Mouse (Mus musculus) frontal cortex, postnatal 36 days (tissue): ENCODE measurements around the gene Col25a1.

ENCODE experiments used
- DNase-seq, 2 experiments: peaks; one replicate each; pipeline ENCODE4 v3.0.0; 2022; ENCODE audit warnings: low spot score in 2 of 2

The Col25a1 gene

DNA sequence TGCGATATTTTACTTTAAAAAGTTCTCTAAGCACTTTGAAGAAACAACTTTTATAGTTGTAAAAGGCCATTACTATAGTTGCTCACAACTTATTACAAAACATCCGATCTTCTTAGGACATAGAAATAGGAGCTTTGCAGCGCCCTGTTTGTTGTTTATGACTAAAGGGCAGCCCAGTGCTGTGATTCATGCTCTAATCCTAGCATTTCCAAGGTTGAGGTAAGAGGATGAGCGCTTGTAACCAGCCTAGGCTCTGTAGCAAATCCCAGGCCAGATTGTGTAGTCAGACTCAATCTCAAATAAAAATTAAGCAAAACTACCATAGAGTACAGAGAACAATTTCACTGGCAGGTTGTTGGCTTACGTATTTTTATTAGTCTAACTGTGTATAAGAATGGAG, 246.5 kb downstream of the Col25a1 start:
- DNase-seq, result no peak

DNA sequence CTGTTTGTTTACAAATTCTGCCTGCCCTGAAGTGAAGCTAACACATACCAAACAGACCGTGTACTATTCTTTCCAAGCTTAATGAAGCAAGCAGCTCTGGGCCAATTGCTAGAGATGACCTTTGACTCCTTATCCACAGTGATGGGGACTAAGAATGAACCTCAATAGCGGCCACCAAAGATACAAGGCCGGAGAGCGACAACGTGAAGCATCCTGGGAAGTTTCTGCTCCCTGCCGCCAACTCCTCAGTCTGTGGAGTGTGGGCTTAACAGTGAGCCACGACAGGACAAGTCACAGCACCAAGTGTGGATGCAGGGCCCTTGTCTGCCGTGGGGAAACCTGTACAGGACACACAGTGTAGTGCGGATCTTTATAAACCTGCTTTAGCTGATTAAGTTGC, 247.3 kb downstream of the Col25a1 start:
- no peak for DNase-seq

DNA sequence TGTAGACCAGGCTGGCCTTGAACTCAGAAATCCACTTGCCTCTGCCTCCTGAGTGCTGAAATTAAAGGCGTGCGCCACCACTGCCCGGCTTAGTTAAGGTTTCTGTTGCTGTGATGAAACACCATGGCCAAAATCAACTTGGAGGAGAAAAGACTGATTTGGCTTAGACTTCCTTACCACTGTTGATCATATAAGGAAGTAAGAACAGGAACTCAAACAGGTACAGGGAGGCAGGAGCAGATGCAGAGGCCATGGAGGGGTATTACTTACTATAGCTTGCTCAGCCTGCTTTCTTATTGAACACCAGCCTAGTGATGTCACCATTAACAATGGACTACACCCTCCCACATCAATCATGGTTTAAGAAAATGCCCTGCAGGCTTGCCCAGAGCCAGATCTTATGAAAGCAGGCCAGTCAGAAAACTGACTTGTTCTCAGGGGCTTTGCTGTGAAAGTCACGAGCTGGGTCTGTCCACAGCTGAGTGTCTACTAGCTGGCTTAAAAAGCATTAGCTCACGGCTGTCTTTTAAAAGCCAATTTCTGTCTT, 249.1 kb downstream of the Col25a1 start:
- DNase-seq, result no peak

- DNase-seq, result no peak
These were observed 250.4 kb downstream of the Col25a1 start for GRCm38 (mm10) chr3:130381691-130382090.

- DNase-seq, result no peak
These were observed 254.6 kb downstream of the Col25a1 start for GRCm38 (mm10) chr3:130385856-130386255.

DNA sequence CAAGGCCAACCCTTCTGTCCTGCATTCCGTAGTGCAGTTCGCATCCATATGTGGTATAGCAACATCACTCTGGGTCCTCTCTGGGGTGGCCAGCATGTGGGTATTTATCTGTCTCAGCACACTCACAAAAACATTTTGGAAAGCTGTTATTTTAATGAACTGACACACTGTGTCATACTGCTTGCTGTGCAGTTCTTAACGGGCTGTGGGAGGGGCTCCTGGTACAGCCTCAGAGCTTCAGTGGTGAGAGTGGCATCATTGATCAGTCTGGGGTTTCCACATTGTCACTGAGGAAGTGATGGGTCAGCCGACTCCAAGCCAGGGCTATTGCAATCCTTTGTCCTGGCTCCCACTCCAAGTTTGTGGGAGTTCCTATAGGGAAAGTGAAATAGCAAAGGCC, 255.9 kb downstream of the Col25a1 start:
- DNase-seq, result no peak

- DNase-seq, result no peak
These were observed 258.1 kb downstream of the Col25a1 start for GRCm38 (mm10) chr3:130389261-130389975.

DNA sequence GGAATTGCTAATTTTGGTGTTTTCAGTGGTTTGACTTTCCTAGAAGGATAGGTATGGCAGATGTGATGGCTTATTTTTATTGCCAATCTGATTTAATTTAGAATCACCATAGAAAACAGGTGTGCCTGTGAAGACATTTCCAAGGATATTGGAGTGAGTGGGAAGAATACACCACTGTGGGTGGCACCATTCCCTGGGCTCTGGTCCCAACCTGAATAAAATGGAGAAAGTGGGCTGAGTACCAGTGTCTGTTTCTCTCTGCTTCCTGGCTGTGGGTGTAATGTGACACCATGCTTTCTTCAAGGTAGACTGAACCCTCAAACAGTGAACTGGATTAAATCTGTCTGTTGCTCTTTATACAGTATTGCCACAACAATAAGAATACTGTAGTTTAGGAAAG, 265.3 kb downstream of the Col25a1 start:
- peak; percentile 23 to 28 for DNase-seq

DNA sequence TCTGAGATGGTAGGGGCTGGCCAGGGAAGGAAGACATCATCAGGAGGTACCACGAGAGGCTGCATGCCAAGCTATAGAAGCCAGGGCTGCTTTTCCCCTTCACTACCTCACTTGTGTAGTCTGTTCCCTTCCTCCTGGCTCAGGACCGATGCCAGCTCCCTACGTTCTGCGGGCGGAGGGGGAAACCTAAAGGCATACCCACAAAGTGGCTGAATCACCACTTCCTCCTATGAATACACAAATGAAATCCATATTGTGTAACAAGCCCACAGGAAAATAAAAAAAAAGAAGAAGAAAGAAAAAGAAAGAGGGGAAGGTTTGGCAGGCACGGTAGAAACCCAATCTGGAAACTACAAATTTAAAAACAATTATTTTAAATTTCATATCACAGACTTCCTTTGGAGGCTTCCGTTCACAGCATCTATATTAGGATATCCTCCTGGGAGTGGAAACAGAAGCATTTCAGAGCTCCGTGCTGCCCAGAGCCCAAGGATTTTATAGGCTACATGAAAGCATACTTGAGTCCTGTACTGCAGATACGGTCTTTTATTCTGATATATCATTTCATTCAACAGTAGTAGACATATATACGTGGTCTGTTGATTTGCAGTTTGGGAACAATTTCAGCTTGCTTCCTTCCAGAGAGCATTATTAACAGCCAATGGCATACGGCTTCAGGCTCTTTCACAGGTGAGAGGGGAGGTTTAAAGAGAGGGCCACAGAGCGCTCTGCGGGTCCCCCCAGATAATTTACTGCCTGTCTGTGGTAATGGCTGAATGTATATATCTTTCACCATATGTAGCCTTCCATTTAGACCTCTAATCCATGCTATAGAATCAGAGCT, 269.6 kb downstream of the Col25a1 start:
- peak; percentile 54 to 65 for DNase-seq

- DNase-seq, result no peak
These were observed 270.2 kb downstream of the Col25a1 start for GRCm38 (mm10) chr3:130401560-130401852.

DNA sequence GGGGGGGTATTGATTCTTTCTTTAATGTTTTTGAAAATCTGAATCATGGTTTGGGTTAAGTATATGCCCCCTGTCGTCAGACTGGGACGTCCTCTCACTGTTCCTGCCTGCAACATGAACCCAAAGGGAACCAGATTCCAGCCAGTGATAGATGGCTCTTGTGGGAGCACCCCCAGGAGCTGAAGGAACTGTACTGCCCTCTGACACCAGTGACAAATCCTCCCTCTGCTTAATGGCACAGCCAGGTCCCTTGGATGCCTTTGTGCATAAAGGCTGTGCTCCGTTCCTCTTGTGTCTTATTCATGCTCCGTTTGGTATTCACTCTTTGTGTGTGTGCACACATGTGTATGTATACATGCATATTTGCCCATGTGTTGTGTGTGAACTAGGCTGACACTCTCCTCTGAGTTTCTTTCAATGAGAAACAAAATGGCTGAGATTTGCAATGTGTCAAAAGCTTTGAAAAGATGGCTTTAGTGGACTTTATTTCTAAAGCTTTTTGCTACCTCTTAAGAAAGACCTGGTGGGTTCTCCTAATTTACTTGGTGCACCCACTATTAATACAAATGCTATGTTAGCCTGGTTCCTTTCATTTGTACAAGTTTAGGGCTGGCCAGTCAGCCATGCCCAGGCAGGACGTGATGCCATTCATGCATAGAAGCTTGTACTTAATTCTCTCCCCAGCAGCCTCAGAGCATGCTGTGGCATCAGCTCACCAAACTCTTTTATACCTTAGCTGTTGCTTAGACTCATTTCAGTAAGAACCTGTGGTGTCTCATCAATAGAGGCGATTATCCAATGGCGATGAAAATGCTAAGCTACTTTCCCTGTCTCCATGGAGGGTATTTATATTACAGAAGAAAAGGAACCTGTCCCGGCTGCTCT, 273.5 kb downstream of the Col25a1 start:
- DNase-seq, result no peak

DNA sequence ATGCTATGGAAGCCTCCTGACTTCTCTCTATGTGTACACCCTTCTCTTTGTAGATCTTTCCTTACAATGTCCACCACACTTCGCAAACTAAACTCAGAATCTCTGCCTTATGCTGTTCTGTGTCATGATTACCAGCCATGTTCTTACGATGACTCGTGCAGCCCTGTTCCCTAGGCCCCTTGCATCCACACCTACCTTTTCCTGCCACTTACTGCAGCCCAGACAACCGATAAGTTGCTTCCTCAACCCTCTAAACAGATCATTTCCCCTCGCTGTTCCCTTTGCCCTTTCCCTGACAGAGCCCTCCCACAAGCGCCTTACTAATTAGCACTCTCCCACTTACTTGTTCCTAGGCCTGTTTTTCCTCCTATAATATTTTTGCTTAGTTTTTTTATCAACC, 275.9 kb downstream of the Col25a1 start:
- DNase-seq, result no peak

- no peak for DNase-seq
These were observed 281.9 kb downstream of the Col25a1 start for GRCm38 (mm10) chr3:130413239-130413638.

GRCm38 (mm10) chr3:130418951-130419350, 287.6 kb downstream of the Col25a1 start:
- DNase-seq, result no peak

GRCm38 (mm10) chr3:130428796-130429195, 297.5 kb downstream of the Col25a1 start:
- no peak for DNase-seq

DNA sequence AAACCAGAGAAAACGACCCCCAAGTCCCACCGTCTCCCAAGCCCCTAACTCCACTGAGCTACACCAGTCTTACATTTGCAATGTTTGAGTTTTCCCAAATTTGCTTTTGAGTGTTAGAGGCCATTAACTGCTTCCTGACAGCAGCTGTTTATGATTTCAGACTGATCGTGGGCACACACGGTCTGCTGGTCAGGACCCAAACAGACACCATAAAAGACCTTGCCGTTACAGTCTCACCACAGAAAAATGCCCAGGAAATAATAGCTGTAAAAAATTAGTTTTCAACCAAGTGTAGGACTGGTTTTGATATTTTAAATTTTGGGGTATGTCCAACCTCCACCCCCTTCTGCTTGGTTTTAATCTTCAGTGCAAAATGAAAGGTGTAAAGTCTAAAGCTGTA, 298.8 kb downstream of the Col25a1 start:
- DNase-seq, result no peak

- peak; percentile 21 to 42 for DNase-seq
These were observed 301.5 kb downstream of the Col25a1 start for GRCm38 (mm10) chr3:130432818-130433217.

- no peak for DNase-seq
These were observed 305.7 kb downstream of the Col25a1 start for GRCm38 (mm10) chr3:130436956-130437355.

- DNase-seq, result no peak
These were observed 308.5 kb downstream of the Col25a1 start for GRCm38 (mm10) chr3:130439767-130440166.

DNA sequence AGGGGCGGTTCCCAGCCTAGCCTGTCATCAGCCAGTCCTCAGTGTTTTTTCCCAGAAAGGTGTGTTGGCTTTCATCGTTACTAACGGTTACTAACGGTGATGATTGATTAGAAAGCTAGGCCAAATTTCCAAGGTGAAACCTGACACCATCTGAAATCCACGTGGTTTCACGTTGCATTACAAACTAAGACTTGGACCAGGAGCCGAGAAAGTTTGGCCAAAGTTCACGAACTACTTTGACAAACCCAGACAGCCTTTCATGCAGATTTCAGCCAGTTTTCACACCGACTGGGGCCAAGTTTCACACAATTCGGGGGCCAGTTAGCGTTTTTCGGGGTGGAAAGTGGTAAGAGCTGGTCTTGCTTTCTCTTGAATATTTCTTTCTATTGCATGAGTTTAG, 309.4 kb downstream of the Col25a1 start:
- no peak for DNase-seq

DNA sequence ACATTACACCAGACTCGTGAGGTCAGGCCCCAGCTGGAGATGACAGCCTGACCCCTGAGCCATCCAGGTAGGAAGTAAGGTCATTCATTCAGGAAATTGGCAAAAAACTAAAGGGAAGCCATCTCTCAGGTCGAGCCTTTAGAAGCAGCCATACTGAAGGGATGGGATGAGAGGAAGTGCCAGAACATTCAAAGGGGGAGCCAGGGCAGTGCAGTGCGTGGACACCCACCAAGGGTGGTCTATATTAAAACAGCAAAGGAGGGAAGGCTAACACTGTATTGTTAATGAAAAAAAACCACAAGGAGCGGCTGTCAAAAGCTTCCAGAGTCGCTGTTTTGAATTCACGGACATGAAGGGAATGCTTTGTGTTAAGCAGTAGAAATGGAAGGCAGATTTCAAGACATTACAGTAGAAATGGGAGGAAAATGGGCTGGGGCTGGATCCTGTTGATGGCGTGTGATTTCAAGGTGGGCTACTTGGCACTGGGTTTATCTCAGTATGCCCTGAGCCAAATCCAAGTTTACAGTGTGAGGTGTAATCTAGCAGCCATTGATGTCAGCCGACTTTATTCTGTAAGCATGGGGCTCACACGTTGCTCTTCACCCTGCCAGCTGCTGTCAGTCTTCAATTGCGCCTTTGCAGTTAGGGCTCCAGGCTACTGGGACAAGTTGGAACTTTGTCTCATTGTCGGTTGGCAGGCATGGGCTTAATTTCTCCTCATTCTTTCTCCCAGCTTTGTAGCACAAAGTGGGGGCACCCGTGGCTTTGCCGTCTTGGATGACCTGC, 312.7 kb downstream of the Col25a1 start:
- no peak for DNase-seq
